Mouse (Mus musculus): ENCODE results near the gene Adgrg6. TPM values are rescaled to one million over a fixed set of nuclear protein-coding genes. Genes with fewer than 3 reads are reported as not detected.

Adgrg6 gene
- total RNA-seq, 2 experiments from 2014 or later = 0.77 to 0.91 TPM

DNA sequence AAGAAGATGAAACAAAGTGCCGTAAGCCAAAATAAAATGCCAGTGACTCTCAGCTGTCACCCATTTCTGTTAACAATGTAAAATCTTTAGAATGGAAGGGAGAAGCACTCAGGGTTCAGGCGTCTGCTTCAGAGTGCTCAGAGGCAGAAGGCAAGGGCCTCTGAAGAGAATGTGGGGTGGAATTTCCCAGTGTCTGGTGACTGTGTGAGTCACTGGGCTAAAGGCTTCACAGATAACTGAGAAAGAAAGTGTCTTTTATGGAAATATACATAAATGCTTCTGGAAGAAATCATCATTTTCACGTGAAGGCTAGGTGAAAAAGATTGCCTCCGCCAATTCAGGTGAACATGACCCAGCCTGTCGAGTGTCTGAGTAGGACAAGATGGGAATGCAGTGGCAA is 159.9 kb downstream of the Adgrg6 start:
- no peak for DNase-seq

DNA sequence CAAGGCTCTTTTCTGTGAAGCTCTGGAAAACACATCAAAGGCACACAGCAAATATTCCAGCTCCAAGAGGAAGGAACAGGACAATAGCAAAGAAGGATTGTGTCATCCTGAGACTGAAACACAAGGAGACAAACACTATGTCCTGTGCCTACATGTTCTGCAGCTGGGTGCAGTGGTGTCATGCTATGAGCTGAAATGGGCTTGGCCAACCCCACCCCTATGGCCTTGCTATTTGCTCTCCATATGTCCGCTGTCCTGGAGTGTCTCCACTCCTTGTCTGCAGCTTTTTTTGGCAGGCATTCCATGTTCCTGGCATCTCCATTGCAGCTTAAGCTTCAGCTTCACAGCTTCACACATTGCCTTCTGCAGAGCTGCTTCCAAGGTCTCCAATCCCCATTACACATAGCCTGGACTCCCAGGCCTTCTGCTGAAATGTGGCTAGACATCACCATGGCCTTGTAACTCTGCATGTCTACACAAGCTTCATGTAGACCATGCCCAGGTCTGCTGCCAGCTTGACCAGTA is 180.3 kb downstream of the Adgrg6 start:
- no peak for DNase-seq

DNA sequence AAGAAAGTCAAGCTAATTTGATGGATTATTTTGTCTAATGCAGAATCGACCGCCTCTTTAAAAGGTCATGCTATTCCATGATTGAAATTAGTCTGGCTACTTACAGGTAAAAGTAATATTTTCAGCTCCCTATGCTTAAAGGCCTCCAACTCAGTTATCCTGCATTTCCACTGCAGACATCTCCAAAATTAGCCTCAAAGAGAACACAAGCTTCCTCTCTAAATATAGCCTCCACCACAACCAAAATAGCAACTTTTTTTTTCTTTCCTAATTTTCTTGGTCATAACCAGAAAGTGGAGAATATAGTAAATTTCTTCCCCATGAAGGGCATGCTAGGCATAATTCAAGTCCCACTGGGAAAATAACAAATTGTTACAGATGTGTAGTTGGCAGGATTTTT is 182.2 kb downstream of the Adgrg6 start:
- no peak for DNase-seq

DNA sequence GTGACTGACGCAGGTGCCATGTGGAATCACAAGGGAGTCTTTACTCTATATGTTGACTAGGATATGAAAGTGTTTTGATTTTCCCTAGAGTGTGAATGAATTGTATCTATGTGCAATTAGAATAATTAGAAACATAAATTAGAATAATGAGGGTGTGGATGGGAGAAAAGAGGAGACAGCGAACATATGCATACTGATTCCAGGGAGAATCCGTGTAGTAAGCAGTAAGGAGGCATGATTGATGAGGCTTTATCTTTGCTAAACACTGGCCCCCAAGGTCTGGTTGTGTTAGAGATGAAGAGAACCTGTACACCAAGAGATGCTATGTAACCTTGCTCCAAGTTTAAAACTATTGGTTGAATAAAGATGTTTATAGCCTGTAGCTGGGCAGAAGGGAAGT is 187.2 kb downstream of the Adgrg6 start:
- no peak for DNase-seq

Other genes starting within 250 kb of the Adgrg6 start
- 10 to 100 TPM; 66.0 to 74.5 TPM for gene Vta1, start 159.9 kb upstream of the Adgrg6 start, total RNA-seq (2021)
- 1 to 10 TPM; 2.9 to 4.2 TPM for gene Nmbr, start 159.9 kb upstream of the Adgrg6 start, total RNA-seq (2021)
- not detected for gene Gje1, start 172.6 kb upstream of the Adgrg6 start, total RNA-seq (2021)

Data from layer of hippocampus, postnatal 36 days (tissue).